Mouse (Mus musculus): Measurements from ENCODE around the gene Dlst. TPM values are rescaled to one million over a fixed set of nuclear protein-coding genes. Genes with fewer than 3 reads are reported as not detected.

The Dlst gene
- polyA plus RNA-seq, 1 experiment from 2014 or later, result 96.3 TPM

- Histone ChIP-seq H3K4me2 (replicated peaks) (peak overlapping the region; percentile 48), H3K9me3 (no peaks in the 10 kb centered on the region), H3K27me3 (no peaks in the 10 kb centered on the region), H3K9ac (replicated peaks) (peak overlapping the region; percentile 36), H3K4me1 (peaks cover 41% of the 10 kb centered on the region), H3K27ac (replicated peaks) (no peak overlapping the region), H3K4me3 (peak overlapping the region; percentile 22), H3K36me3 (no peaks in the 10 kb centered on the region)
- 5% methylated on average over 32 of the region's 32 CpGs for WGBS
- no peak for ATAC-seq (replicated peaks)
These were observed 66.4 kb downstream of the Dlst start for GRCm38 (mm10) chr12:85176846-85177523.

DNA sequence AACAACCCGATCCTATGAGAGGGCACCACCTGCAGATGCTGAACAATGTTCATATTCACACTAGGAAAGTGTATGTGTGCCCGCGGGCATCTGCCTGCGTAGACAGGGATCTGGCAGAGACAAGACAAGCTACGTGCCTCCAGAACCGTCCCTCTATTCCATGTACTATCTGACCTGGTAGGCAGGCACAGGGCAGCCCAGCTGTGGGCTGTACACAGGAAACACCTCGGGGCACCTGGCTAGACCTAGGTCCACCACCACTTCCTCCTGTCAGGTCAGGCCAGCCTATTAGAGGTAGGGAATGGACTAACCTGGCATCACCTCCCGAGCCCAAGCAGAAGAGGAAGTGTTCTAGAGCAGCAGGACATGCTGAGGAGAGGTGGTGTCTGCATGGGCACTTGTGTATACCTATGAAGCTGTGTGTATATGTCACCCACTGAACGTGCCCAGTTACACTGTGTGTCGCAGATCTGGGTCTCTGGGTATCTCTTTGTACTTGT is 67.2 kb downstream of the Dlst start, which contains the start of gene Pgf:
Gene Pgf, minus strand, starts transcription at position 51 of the 500 bp plus-strand sequence.
- ATAC-seq (replicated peaks), result no peak
- WGBS, result 82% methylated on average over 10 of the region's 10 CpGs
- no peaks in the 10 kb centered on the region for H3K36me3 ChIP-seq
- peaks cover 47% of the 10 kb centered on the region for H3K4me1 ChIP-seq
- no peaks in the 10 kb centered on the region for H3K9me3 ChIP-seq
- H3K4me3 ChIP-seq, result peak within 1 kb of the TSS; percentile 22
- H3K4me2 ChIP-seq (replicated peaks), result peak within 1 kb of the TSS; percentile 48
- 0 out of 2 replicates have a peak within 1 kb of the TSS, but pooled peaks have one; percentile 63 for H3K27ac ChIP-seq (replicated peaks)
- H3K9ac ChIP-seq (replicated peaks), result peak within 1 kb of the TSS; percentile 36
- H3K27me3 ChIP-seq, result no peaks in the 10 kb centered on the region

GRCm38 (mm10) chr12:85178294-85178693 is 67.7 kb downstream of the Dlst start:
- WGBS, result 83% methylated on average over 2 of the region's 2 CpGs

DNA sequence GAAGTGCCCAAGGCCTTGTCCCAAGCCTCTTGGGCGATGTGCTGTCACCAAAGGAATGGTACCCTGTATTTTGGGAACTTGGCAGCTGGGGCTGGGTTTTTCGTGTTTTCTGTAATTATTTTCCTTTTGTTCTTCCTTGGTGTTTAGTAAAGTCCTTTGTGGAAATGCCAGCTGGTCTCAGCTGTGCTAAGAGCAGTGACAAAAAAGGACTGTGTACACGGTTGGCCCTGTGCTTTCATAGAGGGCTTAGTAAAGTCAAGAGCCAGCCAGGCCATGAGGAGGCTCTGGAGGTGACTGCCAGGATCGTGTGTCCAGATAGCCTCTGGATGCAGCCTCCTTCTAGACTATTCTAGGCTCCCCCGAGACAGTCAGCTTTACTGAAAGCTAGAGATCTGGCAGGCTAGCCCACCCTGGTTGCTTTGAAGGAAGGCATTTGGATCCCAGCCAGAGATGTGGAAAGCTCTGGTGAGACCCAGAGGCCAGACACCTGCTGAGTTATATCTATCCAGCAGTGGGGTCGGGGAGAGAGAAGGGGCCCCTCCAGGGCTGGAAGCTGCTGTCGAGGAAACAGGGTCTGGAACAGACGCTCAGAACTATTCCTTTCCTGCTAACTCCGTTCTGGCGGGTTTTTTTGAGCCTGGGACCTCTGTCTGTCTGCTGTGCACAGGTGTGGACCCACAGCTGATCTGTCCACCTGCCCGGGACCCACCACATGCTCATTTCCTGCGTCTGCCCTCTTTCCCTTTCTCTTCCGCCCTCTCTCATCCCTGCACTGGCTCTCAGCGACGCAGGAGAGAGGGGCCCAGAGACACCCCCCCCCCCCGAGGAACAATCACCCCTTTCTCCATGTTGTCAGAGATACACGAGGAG is 71.1 kb downstream of the Dlst start:
- Histone ChIP-seq H3K4me1 (peaks cover 31% of the 10 kb centered on the region), H3K9me3 (no peaks in the 10 kb centered on the region), H3K27me3 (no peaks in the 10 kb centered on the region), H3K4me3 (no peak overlapping the region), H3K4me2 (replicated peaks) (no peak overlapping the region), H3K27ac (replicated peaks) (peak overlapping the region; percentile 32; the same call in 1 of the 2 replicates), H3K36me3 (no peaks in the 10 kb centered on the region), H3K9ac (replicated peaks) (no peak overlapping the region)
- 18% methylated on average over 14 of the region's 17 CpGs for WGBS
- ATAC-seq (replicated peaks), result 0 out of 2 replicates have a peak, but pooled peaks have one; percentile 13

More at GRCm38 (mm10) chr12:85178294-85178693, 67.7 kb downstream of the Dlst start:
- ATAC-seq (replicated peaks), result no peak
- Histone ChIP-seq H3K9ac (replicated peaks) (no peak overlapping the region), H3K9me3 (no peaks in the 10 kb centered on the region), H3K27me3 (no peaks in the 10 kb centered on the region), H3K4me3 (no peak overlapping the region), H3K27ac (replicated peaks) (no peak overlapping the region), H3K36me3 (no peaks in the 10 kb centered on the region), H3K4me1 (peaks cover 51% of the 10 kb centered on the region), H3K4me2 (replicated peaks) (no peak overlapping the region)

- Histone ChIP-seq H3K4me1 (peaks cover 25% of the 10 kb centered on the region), H3K27me3 (no peaks in the 10 kb centered on the region), H3K9me3 (no peaks in the 10 kb centered on the region), H3K4me2 (replicated peaks) (no peak overlapping the region), H3K27ac (replicated peaks) (no peak overlapping the region), H3K4me3 (no peak overlapping the region), H3K36me3 (no peaks in the 10 kb centered on the region), H3K9ac (replicated peaks) (no peak overlapping the region)
- WGBS, result 5% methylated on average over 8 of the region's 8 CpGs
- ATAC-seq (replicated peaks), result no peak
These were observed 71.7 kb downstream of the Dlst start for GRCm38 (mm10) chr12:85182345-85182643.

DNA sequence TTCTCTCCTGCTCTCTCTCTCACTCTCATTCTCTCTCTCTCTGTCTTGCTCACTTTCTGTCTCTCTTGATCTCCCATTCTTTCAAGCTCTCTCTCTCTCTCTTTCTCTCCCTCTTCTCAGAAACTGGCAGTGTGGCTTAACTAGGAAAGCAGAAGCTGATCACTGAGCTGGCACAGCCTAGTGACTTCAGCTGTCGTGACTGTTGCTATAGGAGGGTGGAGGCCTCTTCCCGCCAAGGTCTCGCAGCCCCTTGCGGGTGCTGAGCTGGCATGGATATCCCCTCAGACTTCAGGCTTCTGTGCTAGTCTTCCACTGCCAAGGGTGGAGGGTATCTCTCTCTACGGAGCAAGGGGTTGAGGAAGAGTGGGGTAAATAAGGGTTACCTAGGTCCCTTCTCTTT is 72.3 kb downstream of the Dlst start:
- Histone ChIP-seq H3K4me2 (replicated peaks) (no peak overlapping the region), H3K4me1 (peaks cover 20% of the 10 kb centered on the region), H3K9ac (replicated peaks) (no peak overlapping the region), H3K36me3 (no peaks in the 10 kb centered on the region), H3K4me3 (no peak overlapping the region), H3K27ac (replicated peaks) (no peak overlapping the region), H3K9me3 (no peaks in the 10 kb centered on the region), H3K27me3 (no peaks in the 10 kb centered on the region)
- WGBS, result 54% methylated on average over 5 of the region's 5 CpGs
- ATAC-seq (replicated peaks), result no peak

- Histone ChIP-seq H3K9ac (replicated peaks) (no peak overlapping the region), H3K4me1 (peaks cover 20% of the 10 kb centered on the region), H3K27ac (replicated peaks) (no peak overlapping the region), H3K27me3 (no peaks in the 10 kb centered on the region), H3K4me3 (no peak overlapping the region), H3K4me2 (replicated peaks) (no peak overlapping the region), H3K9me3 (no peaks in the 10 kb centered on the region), H3K36me3 (no peaks in the 10 kb centered on the region)
- 71% methylated on average over 5 of the region's 5 CpGs for WGBS
- ATAC-seq (replicated peaks), result no peak
These were observed 73.5 kb downstream of the Dlst start for GRCm38 (mm10) chr12:85184118-85184517.

Other genes with a start within 250 kb of the Dlst start
- 0.15 and 0.33 TPM in 2 replicates for gene Ltbp2, start 234.3 kb upstream of the Dlst start, polyA plus RNA-seq (2015; fragmentation: Nextera tagmentation; extraction: Ambion mirVana)
- 117 and 118 TPM in 2 replicates for gene Fcf1, start 139.9 kb upstream of the Dlst start, polyA plus RNA-seq (2015; fragmentation: Nextera tagmentation; extraction: Ambion mirVana)
- gene Arel1, start 139.9 kb upstream of the Dlst start, polyA plus RNA-seq (2015; fragmentation: Nextera tagmentation; extraction: Ambion mirVana), result 34.9 and 35.5 TPM in 2 replicates
- gene Ylpm1, start 114.5 kb upstream of the Dlst start, polyA plus RNA-seq (2015; fragmentation: Nextera tagmentation; extraction: Ambion mirVana), result 37.3 and 39.8 TPM in 2 replicates
- 1.7 and 1.8 TPM in 2 replicates for gene Prox2, start 74 bp upstream of the Dlst start, polyA plus RNA-seq (2015; fragmentation: Nextera tagmentation; extraction: Ambion mirVana)
- gene Rps6kl1, start 40.4 kb downstream of the Dlst start, polyA plus RNA-seq (2015; fragmentation: Nextera tagmentation; extraction: Ambion mirVana), result 19.8 and 22.2 TPM in 2 replicates
- gene Pgf, start 67.0 kb downstream of the Dlst start, polyA plus RNA-seq (2015; fragmentation: Nextera tagmentation; extraction: Ambion mirVana), result 6.2 and 6.3 TPM in 2 replicates
- 81.9 and 84.3 TPM in 2 replicates for gene Eif2b2, start 108.6 kb downstream of the Dlst start, polyA plus RNA-seq (2015; fragmentation: Nextera tagmentation; extraction: Ambion mirVana)
- gene Mlh3, start 159.8 kb downstream of the Dlst start, polyA plus RNA-seq (2015; fragmentation: Nextera tagmentation; extraction: Ambion mirVana), result 10.3 and 10.7 TPM in 2 replicates
- gene Acyp1, start 177.6 kb downstream of the Dlst start, polyA plus RNA-seq (2015; fragmentation: Nextera tagmentation; extraction: Ambion mirVana), result 56.4 TPM in 2 replicates
- gene Zc2hc1c, start 177.8 kb downstream of the Dlst start, polyA plus RNA-seq (2015; fragmentation: Nextera tagmentation; extraction: Ambion mirVana), result 1.1 TPM in 2 replicates
- gene Nek9, start 228.5 kb downstream of the Dlst start, polyA plus RNA-seq (2015; fragmentation: Nextera tagmentation; extraction: Ambion mirVana), result 13.7 and 14.6 TPM in 2 replicates